Mouse (Mus musculus): ENCODE measurements at regions not wholly inside any gene's neighbourhood (a gene's known extent, or its start where the extent isn't known, plus 50 kb on each side); places are given as distances from the start of the nearest gene placed in this dataset.

DNA sequence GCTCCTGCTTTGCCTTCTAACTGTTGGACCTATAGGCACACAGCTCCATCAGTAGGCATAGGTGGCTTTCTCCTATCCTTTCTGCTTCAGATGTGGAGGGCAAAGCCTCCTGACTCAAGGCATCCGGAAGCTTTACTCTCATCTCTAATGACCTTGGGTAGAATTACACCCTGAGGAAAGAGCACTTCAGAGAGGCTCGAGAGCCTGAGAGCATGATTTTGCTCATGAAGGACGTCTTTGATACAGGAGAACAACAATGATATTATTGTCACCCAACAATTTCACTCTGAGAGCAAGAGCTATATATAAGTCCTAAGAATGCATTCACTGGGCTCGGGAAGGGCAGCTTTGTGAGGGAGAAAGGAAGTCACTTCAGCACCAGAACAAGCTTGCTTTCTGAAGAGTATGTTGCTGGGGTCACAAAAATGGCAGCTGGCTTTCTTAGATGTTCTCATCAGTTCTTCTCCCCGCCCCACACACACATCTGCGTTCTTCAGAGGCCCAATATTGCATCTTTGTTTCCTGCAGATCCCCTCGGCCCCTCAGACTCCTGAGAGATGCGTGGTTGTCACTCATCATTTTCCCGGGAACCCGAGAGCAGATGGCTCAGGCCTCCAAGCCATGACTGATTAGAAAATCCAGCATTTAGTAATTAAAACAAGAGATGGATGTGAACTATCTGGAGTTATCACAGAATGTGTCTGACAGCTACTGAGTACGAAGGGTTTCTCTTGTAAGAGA is 110.7 kb upstream of the Tgfbr2 start:
- no peak for DNase-seq (ENCODE audit: low spot score)

DNA sequence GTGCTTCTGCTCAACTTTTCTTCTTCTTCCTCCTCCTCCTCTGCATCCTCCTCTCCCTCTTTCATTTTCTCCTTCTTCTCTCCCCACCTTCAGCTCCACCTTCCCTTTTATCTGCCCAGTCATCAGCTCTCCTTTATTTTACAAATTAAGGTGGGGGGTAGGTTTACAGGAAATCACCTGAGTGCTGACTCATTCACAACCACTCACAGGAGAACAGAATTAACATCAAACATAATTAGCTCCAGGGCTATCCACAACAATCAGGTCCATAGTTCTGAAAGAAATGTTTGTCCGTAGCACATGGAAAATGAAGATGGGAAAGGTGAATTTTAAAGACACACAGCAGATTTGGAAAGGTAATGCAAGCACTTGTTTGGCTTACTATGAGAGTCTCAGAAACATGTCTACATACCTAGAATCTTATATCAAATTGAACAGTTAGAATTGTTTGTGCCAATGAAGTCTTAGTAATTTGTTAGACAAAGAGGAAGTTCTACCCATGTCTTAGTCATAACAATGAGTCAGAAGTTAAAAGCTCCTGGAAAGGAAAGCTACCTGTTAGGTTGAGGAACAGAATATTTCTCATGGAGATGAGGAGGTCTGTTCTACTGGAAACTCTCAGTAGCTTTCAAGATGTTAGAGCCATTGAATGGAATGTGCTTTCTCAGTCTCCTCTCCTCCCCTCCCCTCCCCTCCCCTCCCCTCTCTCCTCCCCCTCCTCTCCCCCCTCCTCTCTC is 108.8 kb upstream of the Tgfbr2 start:
- DNase-seq (ENCODE audit: low spot score) = no peak

DNA sequence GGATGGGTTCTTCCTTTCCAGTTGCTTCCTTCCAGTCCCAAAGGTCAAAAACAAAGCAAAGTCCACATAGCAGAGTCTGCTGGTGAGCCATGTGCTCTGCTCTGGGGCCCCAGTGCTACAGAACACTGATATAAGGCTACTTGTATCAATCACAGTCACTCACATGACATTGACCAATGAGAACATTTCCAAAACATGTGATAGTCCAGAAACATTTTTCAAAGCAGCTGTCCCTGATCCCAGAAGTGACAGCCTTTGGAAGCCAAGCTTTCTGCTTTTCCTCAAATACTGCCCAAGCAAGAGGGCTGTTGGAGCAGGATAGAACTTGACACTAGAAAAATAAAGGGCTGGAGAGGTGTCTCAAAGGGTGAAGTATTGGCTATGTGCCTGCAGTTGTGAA is 106.5 kb upstream of the Tgfbr2 start:
- DNase-seq (ENCODE audit: low spot score) = no peak

GRCm38 (mm10) chr9:116280146-116280545 is 105.0 kb upstream of the Tgfbr2 start:
- no peak for DNase-seq (ENCODE audit: low spot score)

DNA sequence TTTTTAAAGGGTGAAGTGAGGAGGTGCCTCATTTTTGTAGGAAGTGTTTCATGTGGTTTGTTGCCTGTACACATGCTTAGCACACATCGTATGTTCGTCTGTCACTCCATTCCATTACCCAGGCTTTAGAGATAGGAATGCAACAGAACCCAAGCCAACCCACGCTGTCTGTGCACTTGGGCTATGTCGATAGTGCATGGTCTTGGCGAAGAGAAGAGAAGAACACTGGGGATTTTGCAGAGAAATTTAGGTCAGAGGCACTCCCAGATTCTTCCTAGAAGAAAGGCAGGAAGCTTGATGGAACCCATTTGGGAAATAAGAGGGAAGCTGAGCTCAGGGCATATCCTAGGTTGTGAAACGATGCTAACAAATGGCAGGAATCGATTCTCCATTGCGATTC is 103.7 kb upstream of the Tgfbr2 start:
- DNase-seq (ENCODE audit: low spot score) = no peak

DNA sequence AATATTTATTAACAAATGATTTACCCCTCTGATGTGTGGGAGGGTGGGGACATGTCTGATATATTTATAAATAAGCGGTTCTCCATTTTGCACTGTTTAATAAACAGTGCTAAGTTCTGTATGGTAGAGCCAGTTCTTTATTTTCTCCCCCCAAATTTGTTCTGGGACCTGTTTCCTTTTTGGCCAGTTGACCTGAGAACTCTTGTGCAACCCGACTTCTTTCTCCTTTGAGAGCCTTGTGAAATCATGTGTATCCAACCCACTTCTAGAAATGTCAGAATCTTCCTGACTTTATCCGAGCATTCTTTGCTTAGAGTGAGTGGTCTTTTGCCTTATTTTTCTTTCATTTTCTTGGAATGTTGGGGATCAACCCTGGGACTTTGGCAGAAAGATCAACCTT is 102.6 kb upstream of the Tgfbr2 start:
- no peak for DNase-seq (ENCODE audit: low spot score)

- no peak for DNase-seq (ENCODE audit: low spot score)
Observed at GRCm38 (mm10) chr9:116276141-116276540, 101.0 kb upstream of the Tgfbr2 start.

DNA sequence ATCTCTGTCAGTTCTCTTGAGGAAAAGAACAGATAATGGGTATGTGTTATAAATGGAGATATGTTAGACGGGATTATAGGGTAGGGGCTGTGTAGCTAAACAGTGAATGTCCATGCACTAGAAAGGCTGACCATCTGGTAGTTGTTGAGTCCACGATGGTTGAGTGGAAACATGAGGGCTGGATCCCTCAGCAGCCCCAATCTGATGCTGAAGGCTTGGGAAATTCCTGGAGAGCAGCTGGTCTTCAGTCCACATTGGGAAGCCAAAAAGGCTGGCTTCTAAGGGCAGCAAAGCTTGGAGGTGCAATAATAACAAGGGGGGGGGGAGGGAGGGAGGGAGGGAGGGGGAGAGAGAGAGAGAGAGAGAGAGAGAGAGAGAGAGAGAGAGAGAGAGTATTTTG is 97.3 kb upstream of the Tgfbr2 start:
- no peak for DNase-seq (ENCODE audit: low spot score)

DNA sequence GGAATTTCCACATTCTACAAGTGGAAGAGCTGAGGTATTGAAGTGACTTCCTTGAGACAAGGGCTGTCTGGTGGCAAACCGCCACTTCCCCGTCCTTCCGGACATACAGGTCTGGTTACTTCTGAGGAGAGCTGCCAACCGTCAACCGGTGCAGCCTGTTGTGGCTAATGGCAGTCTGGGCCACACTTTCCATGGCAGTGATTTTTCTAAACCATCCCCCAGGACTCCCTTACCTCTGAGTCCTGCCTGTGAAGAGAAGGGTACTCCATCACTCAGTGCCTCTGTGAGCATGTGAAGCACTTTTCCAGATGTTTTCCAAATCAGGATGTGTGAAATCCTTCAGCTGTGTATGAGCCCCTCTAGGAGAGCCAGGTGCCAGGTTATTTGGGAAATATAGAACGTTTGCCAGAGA is 95.3 kb upstream of the Tgfbr2 start:
- peak; percentile 21 for DNase-seq (ENCODE audit: low spot score)

DNA sequence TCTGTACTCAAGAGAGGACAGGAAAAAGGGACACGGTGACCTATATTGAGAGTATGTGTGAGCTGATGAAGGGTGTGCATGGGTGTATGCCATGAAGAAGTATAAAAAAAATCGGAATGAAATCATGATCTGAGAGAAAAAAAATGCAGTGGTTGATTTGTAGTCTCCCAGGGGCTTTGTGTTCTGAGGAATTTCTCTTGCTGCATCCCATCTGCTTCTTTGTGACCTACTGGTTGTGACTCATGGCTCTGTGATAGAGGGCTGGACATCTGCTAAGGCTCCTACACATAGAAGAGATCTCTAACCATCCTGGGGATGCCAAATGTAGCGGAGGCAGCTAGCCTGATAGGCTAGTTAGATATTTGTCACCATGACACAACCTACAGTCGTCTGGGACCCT is 92.3 kb upstream of the Tgfbr2 start:
- no peak for DNase-seq (ENCODE audit: low spot score)

DNA sequence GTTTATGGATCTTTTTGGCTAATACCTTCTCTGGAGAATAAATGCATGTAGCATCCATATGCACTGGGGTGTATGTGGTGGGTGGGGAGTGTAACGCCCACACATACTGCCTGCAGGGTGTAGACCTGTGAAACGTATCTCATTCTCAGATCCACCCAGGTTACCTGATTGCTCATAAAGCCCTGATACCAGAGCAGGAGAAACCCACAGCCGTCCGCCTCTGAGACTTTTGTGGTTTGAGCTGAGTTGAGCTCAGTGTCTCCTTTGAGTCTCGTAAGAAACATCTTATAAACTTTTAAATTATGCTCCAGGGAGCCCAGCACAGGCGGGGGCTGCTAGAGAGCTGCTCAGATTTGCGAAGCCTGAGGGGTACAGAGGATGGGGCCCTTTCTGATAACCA is 88.7 kb upstream of the Tgfbr2 start:
- DNase-seq (ENCODE audit: low spot score) = no peak

GRCm38 (mm10) chr9:116259569-116259968 is 84.4 kb upstream of the Tgfbr2 start:
- DNase-seq (ENCODE audit: low spot score) = no peak

DNA sequence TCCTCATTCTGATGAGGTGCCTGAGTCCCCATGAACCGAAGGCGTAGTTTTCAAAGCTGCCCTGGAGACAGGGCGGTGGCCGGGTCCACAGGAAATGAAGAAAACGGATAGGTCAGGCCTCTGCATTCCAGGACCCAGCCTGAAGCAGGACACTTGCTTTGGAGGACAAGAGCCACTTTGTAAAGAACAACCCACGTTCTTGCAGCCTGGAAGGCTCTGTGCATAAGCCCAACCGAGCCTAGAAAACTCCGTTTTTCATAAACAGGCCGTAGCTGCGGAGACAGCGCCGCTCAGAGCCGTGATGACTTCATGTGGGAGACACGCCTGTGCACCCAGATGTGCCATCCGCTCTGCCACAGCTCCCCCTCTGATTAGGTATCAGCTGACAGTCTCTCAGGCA is 78.4 kb upstream of the Tgfbr2 start:
- no peak for DNase-seq (ENCODE audit: low spot score)

- DNase-seq (ENCODE audit: low spot score) = no peak
Observed at GRCm38 (mm10) chr9:116252788-116253187, 77.6 kb upstream of the Tgfbr2 start.

- DNase-seq (ENCODE audit: low spot score) = peak; percentile 14
Observed at GRCm38 (mm10) chr9:116249791-116250190, 74.6 kb upstream of the Tgfbr2 start.

- DNase-seq (ENCODE audit: low spot score) = no peak
Observed at GRCm38 (mm10) chr9:116245136-116245535, 70.0 kb upstream of the Tgfbr2 start.

GRCm38 (mm10) chr9:116244619-116244899 is 69.4 kb upstream of the Tgfbr2 start:
- no peak for DNase-seq (ENCODE audit: low spot score)

DNA sequence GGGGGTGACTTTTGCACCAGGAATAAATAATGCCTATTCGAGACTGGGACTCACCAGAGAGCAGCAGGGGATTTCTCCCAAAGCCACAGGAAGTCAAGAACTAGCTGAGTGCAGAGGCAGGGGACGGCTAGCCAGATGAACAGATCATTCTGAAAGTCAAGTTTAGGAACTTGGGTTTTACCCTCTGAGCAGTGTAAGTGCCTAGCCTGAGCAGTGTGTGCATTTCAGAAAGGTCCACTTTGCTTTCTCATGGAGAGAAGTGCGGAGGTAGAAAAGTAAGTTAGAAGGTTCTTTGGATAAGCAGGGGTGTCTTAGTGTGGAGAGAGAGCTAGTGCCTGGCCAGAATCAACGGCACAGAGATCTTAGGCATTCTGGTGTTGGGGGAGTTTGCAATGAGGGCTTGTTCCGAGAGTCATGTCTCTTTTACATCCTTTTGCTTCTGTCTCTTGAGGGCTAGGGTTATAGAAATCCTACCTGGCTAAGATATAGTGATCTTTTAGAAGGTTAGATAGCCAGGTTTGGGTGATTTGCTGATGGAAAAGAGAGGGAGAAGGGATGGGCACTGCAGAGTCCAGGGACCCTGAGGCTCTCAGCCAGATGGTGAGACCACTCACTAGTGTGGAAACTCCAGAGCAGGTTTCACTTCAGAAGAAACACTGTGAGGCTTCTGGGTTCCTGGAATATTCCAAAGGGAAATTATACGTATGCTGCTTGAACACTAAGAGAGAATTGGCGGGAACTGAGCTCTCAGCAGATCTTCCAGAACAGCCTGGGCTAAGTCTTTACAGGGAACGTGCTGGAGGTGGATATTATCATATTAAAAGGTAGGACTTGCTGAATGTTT is 68.8 kb upstream of the Tgfbr2 start:
- no peak for DNase-seq (ENCODE audit: low spot score)

- DNase-seq (ENCODE audit: low spot score) = no peak
Observed at GRCm38 (mm10) chr9:116241933-116242526, 66.9 kb upstream of the Tgfbr2 start.

- no peak for DNase-seq (ENCODE audit: low spot score)
Observed at GRCm38 (mm10) chr9:116241290-116241689, 66.1 kb upstream of the Tgfbr2 start.

GRCm38 (mm10) chr9:116236836-116237235 is 61.7 kb upstream of the Tgfbr2 start:
- DNase-seq (ENCODE audit: low spot score) = no peak

DNA sequence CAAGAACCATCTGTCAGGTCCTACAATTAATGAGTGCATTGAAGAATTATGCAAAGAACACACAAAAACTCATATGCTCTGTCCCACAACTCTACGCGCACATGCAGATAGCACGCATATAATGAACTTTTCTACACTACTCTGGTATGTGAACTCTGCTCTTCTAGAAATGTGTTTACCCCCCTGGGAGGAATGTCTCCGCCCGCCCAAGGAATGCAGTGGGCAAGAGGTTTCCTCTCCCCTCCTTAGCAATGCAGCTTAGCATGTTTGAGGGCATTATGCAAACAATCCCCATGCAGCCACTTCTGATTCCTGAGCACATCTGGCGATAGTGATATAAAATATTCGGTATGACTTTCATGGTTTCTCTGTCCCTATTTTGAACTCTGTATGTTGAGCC is 59.0 kb upstream of the Tgfbr2 start:
- no peak for DNase-seq (ENCODE audit: low spot score)
